Mouse (Mus musculus): ENCODE measurements around the gene Notch3.

DNA sequence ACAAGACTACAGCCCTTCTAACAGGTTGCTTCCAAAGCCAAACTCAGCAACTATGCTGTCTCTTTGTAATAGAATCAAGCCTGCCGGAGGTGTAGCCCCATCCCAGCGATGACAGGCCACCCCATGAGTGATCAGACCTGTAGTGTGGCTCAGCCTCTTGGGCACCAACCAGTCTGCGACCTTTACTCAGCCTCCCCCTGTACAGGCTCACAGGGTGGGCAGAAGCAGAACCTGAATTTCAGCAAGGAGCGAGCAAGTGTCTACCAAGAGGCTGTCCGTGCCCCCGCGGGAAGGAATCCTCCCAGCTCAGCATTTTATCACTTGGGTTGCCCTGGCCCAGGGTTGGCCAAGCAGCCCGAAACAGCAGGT lies 67.1 kb downstream of the Notch3 start:
- TF ChIP-seq CTCF (IDR thresholded peaks at IDR 0.05; ENCODE audit: extremely low read depth, insufficient read depth, insufficient read length, insufficient replicate concordance): no peak
- no peak for TF ChIP-seq POLR2A (IDR thresholded peaks at IDR 0.05; ENCODE audit: low read depth, low read length)
